ENCODE assay signal across 14 mouse cellular contexts in genomic region chr13:98881991-98882390, GRCm38 (mm10).
"Had no signal": no experiment of that assay in that cellular context is flagged by ENCODE, and none has a peak within 500 bp of the region (broad histone marks: within the 10 kb centered on the region; RNA-seq: fewer than 3 reads in every experiment).

No protein-coding gene starts in this region.

- H3K9me3 ChIP-seq: limb, embryonic 13.5 days; neural tube, embryonic 13.5 days had no signal

- H3K9ac ChIP-seq: limb, embryonic 13.5 days; liver, embryonic 14.5 days; neural tube, embryonic 13.5 days had no signal

- DNase-seq: left cerebral cortex, postnatal 4 days; lung, adult 18-20 months; lung, postnatal 10 days; lung, postnatal 4 days; midbrain, embryonic 14.5 days; retina, postnatal 1 day; right cerebral cortex, postnatal 4 days; spleen, adult 18-20 months; thymus, adult 18-20 months; thymus, postnatal 14 days had no signal

- H3K27ac ChIP-seq: hindbrain, postnatal 0 days; limb, embryonic 13.5 days; liver, embryonic 14.5 days; neural tube, embryonic 13.5 days had no signal

- H3K4me2 ChIP-seq: limb, embryonic 13.5 days; neural tube, embryonic 13.5 days had no signal

- H3K4me1 ChIP-seq: limb, embryonic 13.5 days; neural tube, embryonic 13.5 days had no signal

- H3K4me3 ChIP-seq: limb, embryonic 13.5 days; neural tube, embryonic 13.5 days had no signal

- ATAC-seq: hindbrain, postnatal 0 days had no signal

- H3K27me3 ChIP-seq: limb, embryonic 13.5 days; neural tube, embryonic 13.5 days had no signal
